Mouse (Mus musculus): Measurements from ENCODE around the gene Hoxc11.

DNA sequence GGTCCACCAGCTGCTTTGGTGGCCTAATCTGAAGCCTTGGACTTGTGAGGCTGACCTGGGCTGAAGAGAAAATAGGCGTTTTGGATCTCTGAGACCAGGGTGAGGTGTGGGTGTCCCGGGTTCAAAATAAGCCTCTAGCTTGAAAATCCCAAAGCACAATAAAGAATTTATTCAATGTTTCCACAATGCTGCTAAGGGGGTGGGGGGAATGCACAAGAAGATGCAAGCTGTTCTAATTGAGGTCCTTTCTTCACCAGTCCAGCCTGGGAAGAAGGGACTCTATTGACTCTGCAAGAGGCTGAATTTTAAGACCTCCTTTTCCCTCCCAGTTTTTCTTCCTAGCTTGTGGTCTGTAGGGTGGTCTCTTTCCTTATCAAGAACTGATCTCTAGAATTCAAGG is 3.4 kb upstream of the Hoxc11 start:
- no peak for TF ChIP-seq POLR2A (IDR thresholded peaks at IDR 0.05; ENCODE audit: low read depth, low read length)
- TF ChIP-seq CTCF (IDR thresholded peaks at IDR 0.05; ENCODE audit: borderline replicate concordance, insufficient read depth, low read length) = no peak

Data from embryonic fibroblast, embryonic 13.5 days (primary cell).